Mouse (Mus musculus) midbrain, embryonic 15.5 days (tissue): Measurements from ENCODE around the gene Tagln2. TPM values are rescaled to one million over a fixed set of nuclear protein-coding genes. Genes with fewer than 3 reads are reported as not detected.

Source experiments
- ATAC-seq: fragments of 200-750 bp; cut with Nextera tagmentation; replicated peaks from 2 replicates; pipeline ENCODE4 v1.8.0; 2017; ENCODE audit warnings: moderate TSS enrichment
- H3K27ac ChIP-seq: fragments of 300-500 bp; sonication (generic); 2 replicates; pipeline ENCODE4 v1.5.1; 2015; ENCODE audit warnings: mild to moderate bottlenecking, inconsistent platforms
- H3K27me3 ChIP-seq: fragments of 300-500 bp; sonication (generic); replicated peaks from 2 replicates; pipeline ENCODE4 v1.6.1; 2015; ENCODE audit warnings: inconsistent platforms
- H3K36me3 ChIP-seq: fragments of 300-500 bp; sonication (generic); replicated peaks from 2 replicates; pipeline ENCODE4 v1.6.1; 2015; ENCODE audit warnings: inconsistent platforms
- H3K4me1 ChIP-seq: fragments of 300-500 bp; sonication (generic); 2 replicates; pipeline ENCODE4 v1.6.1; 2015; ENCODE audit warnings: inconsistent platforms
- H3K4me2 ChIP-seq: fragments of 300-500 bp; sonication (generic); 2 replicates; pipeline ENCODE4 v1.6.1; 2015; ENCODE audit warnings: inconsistent platforms, mild to moderate bottlenecking, moderate library complexity
- H3K4me3 ChIP-seq: fragments of 300-500 bp; sonication (generic); 2 replicates; pipeline ENCODE4 v1.5.1; 2015; ENCODE audit warnings: mild to moderate bottlenecking, inconsistent platforms
- H3K9ac ChIP-seq: fragments of 300-500 bp; sonication (generic); 2 replicates; pipeline ENCODE4 v1.6.1; 2015; ENCODE audit warnings: mild to moderate bottlenecking, inconsistent platforms
- H3K9me3 ChIP-seq: fragments of 300-500 bp; sonication (generic); 2 replicates; pipeline ENCODE4 v1.6.1; 2016; ENCODE audit warnings: inconsistent platforms
- WGBS: fragments of 180-500 bp; shearing (Covaris S2); methylation state at CpG from one replicate; pipeline ENCODE4 v1.1.7; 2015; ENCODE audit warnings: mixed read lengths; 5-methylcytosine and 5-hydroxymethylcytosine counted together
- polyA plus RNA-seq: library from polyadenylated mRNA; unstranded; fragments of >200 nt; fragmentation: Nextera tagmentation; extraction: Ambion mirVana; gene quantifications from 2 replicates; pipeline ENCODE4 v1.2.1, GENCODE M21; 2015

Gene Tagln2
- polyA plus RNA-seq, 1 experiment from 2014 or later, result 57.2 TPM

- no peaks in the 10 kb centered on the region for H3K36me3 ChIP-seq
- WGBS, result 49% methylated on average over 8 of the region's 8 CpGs
- no peak overlapping the region for H3K27ac ChIP-seq
- no peak overlapping the region for H3K9ac ChIP-seq
- H3K4me3 ChIP-seq, result no peak overlapping the region
- H3K27me3 ChIP-seq, result no peaks in the 10 kb centered on the region
- no peak for ATAC-seq
- no peaks in the 10 kb centered on the region for H3K9me3 ChIP-seq
- no peaks in the 10 kb centered on the region for H3K4me1 ChIP-seq
- no peak overlapping the region for H3K4me2 ChIP-seq
These were observed 10.1 kb downstream of the Tagln2 start for GRCm38 (mm10) chr1:172509983-172510382.

DNA sequence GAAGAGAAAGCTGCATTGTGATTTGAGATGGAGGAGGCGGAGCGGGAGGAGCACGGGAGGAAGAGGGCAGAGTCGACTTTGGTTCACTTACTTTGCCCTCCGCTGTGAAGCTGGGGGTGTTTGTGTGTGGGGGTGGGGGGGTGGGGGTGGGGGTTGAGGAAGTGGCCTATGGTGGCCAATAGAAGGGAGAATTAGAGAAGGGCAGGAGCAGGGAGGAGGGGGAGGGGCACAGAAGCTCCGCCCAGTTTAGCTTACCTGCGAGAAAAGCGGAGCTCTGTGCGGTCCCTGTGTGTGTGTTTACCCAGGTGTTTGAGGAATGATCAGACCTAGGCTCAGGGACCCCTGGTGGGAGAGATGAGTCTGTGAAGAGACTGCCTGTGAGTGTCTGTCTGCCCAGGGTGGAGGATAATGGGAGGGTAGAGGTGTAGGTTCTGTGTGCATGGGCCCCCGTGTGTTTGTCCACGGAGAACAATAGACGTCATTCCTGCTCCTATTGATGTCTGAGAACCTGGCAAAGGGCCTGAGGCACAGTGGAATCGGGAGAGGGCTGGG, 10.7 kb downstream of the Tagln2 start:
- Histone ChIP-seq H3K4me3 (no peak overlapping the region), H3K4me1 (no peaks in the 10 kb centered on the region), H3K4me2 (no peak overlapping the region), H3K27me3 (no peaks in the 10 kb centered on the region), H3K27ac (no peak overlapping the region), H3K9ac (no peak overlapping the region), H3K36me3 (no peaks in the 10 kb centered on the region), H3K9me3 (no peaks in the 10 kb centered on the region)
- ATAC-seq, result no peak; the same call in 1 of the 2 replicates
- 30% methylated on average over 13 of the region's 13 CpGs for WGBS

GRCm38 (mm10) chr1:172512962-172513361, 13.1 kb downstream of the Tagln2 start:
- Histone ChIP-seq H3K4me2 (peak overlapping the region; percentile 10; the same call in 1 of the 2 replicates), H3K4me3 (no peak overlapping the region), H3K9me3 (no peaks in the 10 kb centered on the region), H3K36me3 (no peaks in the 10 kb centered on the region), H3K9ac (no peak overlapping the region), H3K27ac (no peak overlapping the region), H3K4me1 (no peaks in the 10 kb centered on the region), H3K27me3 (no peaks in the 10 kb centered on the region)
- 29% methylated on average over 13 of the region's 13 CpGs for WGBS
- no peak for ATAC-seq

DNA sequence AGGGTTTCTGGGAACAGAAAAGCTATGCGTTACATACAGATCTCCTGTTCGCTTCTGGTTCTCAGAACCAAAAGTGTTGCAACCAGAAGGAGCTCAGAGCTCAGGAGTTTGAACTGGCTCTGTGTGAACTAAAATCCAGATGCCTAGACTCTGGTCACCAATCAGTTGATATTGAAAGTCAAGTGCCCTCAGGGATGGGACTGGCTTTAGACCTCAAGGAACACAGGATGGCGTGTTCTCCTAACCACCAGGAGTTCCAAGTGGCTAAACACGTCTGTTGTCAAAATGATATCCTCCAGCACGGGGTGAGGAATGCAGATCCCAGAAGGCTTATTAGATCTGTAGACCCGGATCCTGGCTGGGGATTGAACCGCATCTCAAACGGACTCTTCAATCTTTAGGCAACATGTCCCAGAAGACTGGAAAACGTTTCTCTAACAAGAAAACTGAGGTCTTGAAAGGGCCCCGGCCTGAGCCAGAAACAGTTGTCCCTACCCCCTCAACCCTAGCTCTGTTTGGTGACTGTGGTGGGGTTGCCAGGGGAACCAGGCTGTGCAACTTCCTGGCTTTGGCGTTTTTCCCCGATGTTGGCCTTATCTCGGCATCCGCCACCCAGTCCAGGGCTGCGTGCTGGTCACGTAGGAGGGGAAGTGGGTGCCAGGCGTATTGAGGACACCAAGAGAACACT, 13.8 kb downstream of the Tagln2 start:
- Histone ChIP-seq H3K27ac (no peak overlapping the region), H3K27me3 (no peaks in the 10 kb centered on the region), H3K4me3 (no peak overlapping the region), H3K4me2 (no peak overlapping the region), H3K9me3 (no peaks in the 10 kb centered on the region), H3K36me3 (no peaks in the 10 kb centered on the region), H3K9ac (no peak overlapping the region), H3K4me1 (no peaks in the 10 kb centered on the region)
- WGBS, result 76% methylated on average over 17 of the region's 17 CpGs
- ATAC-seq, result no peak

GRCm38 (mm10) chr1:172514213-172514529, 14.3 kb downstream of the Tagln2 start:
- no peak overlapping the region for H3K4me2 ChIP-seq
- H3K4me1 ChIP-seq, result no peaks in the 10 kb centered on the region
- H3K4me3 ChIP-seq, result no peak overlapping the region
- H3K9ac ChIP-seq, result no peak overlapping the region
- no peak overlapping the region for H3K27ac ChIP-seq
- H3K9me3 ChIP-seq, result no peaks in the 10 kb centered on the region
- no peaks in the 10 kb centered on the region for H3K27me3 ChIP-seq
- WGBS, result 77% methylated on average over 4 of the region's 4 CpGs
- no peaks in the 10 kb centered on the region for H3K36me3 ChIP-seq
- no peak for ATAC-seq

- no peak for ATAC-seq
- Histone ChIP-seq H3K9ac (no peak overlapping the region), H3K27ac (no peak overlapping the region), H3K4me3 (no peak overlapping the region), H3K9me3 (no peaks in the 10 kb centered on the region), H3K4me1 (no peaks in the 10 kb centered on the region), H3K4me2 (no peak overlapping the region), H3K27me3 (no peaks in the 10 kb centered on the region), H3K36me3 (no peaks in the 10 kb centered on the region)
- 83% methylated on average over 7 of the region's 7 CpGs for WGBS
These were observed 14.9 kb downstream of the Tagln2 start for GRCm38 (mm10) chr1:172514551-172515268.

DNA sequence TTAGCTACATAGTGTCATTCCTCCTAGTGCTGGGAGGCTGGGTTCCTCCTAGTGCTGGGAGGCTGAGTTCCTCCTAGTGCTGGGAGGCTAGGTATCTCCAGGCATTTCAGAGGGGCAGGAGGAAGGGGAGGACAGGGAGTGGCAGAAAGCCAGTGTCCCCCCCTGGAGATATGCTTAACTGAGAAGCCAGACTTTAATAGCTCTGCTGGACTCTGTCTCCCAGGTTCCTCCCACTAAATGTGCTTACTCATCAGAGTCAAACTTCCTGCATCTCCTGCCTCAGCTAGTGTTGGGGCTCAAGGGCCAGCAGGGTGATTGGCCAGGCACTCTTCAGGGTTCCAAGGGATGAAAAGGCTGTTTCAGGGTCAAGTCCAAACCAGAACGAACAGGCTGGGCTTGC, 15.5 kb downstream of the Tagln2 start:
- Histone ChIP-seq H3K27me3 (no peaks in the 10 kb centered on the region), H3K9me3 (no peaks in the 10 kb centered on the region), H3K4me3 (no peak overlapping the region), H3K4me1 (peaks cover 4% of the 10 kb centered on the region), H3K9ac (no peak overlapping the region), H3K27ac (no peak overlapping the region), H3K36me3 (no peaks in the 10 kb centered on the region), H3K4me2 (no peak overlapping the region)
- no peak for ATAC-seq
- WGBS, result 59% methylated on average over 1 of the region's 1 CpGs

GRCm38 (mm10) chr1:172518013-172518412, 18.2 kb downstream of the Tagln2 start:
- no peaks in the 10 kb centered on the region for H3K36me3 ChIP-seq
- 75% methylated on average over 4 of the region's 4 CpGs for WGBS
- H3K9me3 ChIP-seq, result no peaks in the 10 kb centered on the region
- no peak overlapping the region for H3K4me2 ChIP-seq
- peaks cover 15% of the 10 kb centered on the region for H3K4me1 ChIP-seq
- H3K27me3 ChIP-seq, result no peaks in the 10 kb centered on the region
- no peak for ATAC-seq
- no peak overlapping the region for H3K27ac ChIP-seq
- no peak overlapping the region for H3K9ac ChIP-seq
- no peak overlapping the region for H3K4me3 ChIP-seq

DNA sequence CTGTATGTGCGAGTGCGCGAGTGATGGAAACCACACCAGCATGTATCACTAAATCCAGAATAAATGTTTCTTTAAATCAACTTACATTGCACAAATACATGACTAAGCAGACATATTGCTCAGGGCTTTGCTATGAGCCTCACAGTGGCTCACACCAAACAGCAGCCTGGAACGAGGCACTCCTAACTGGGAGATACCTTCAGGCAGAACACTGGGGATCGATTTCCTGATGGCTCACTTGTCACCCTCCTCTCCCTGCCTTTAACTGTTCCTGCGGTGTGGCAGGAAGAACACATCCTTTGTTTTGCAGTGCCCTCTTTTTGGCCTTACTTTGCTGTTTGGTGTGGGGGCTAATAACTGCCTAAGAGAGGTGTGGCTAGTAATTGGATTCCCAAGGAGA, 19.8 kb downstream of the Tagln2 start:
- H3K4me3 ChIP-seq, result no peak overlapping the region
- H3K27ac ChIP-seq, result no peak overlapping the region
- H3K36me3 ChIP-seq, result no peaks in the 10 kb centered on the region
- H3K9ac ChIP-seq, result no peak overlapping the region
- 66% methylated on average over 6 of the region's 6 CpGs for WGBS
- no peak for ATAC-seq
- no peaks in the 10 kb centered on the region for H3K9me3 ChIP-seq
- no peaks in the 10 kb centered on the region for H3K27me3 ChIP-seq
- H3K4me2 ChIP-seq, result no peak overlapping the region
- H3K4me1 ChIP-seq, result peaks cover 15% of the 10 kb centered on the region

DNA sequence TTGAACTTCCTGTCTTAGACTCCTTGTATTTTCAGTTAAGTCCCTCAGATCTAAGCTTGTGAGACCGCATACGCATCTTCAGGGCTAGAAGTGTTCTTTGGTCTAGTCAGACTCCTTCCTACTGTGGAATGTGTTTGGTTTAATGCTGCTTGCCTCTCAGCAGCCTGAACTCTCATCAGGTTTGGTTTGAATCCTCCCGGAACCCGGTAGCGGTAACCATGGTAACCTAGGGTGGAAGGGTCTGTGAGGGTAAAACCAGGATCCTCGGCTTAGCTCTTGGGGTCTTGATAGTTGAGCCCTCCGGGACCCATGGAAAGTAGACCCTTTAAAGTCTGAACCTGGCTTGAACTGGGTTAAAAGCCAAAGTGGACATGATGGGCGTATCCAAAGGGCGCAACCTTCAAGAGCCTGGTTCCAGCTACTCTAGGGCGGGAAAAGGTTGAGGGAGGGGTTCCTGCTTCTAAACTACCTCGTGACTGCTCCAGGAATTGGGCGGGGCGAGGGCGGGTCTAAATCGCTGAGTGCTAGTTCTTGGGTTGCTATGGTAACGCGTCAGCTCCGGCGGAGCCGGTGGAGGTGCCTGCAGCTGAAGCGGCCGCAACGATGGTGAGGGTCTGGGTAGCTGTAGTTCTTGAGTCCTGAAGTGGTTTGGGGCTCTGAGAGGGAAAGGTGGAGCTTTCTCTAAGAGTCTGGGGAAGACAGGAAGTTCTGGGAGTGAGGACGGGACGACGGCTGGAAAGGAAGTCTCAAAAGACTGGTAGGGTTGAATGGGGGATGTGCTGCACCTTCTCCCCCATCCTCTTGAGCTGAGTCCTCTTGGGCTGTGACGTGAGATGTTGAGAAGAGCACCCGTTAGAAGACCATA, 21.0 kb downstream of the Tagln2 start, which contains the start of gene Cfap45:
Gene Cfap45, plus strand, starts transcription at position 226 of the 865 bp plus-strand sequence.
- peak; percentile 94 for ATAC-seq
- H3K9me3 ChIP-seq, result no peaks in the 10 kb centered on the region
- 2% methylated on average over 28 of the region's 28 CpGs for WGBS
- no peaks in the 10 kb centered on the region for H3K36me3 ChIP-seq
- H3K4me1 ChIP-seq, result peaks cover 15% of the 10 kb centered on the region
- peak within 1 kb of the TSS; percentile 78 for H3K4me2 ChIP-seq
- no peaks in the 10 kb centered on the region for H3K27me3 ChIP-seq
- peak within 1 kb of the TSS; percentile 33 for H3K9ac ChIP-seq
- peak within 1 kb of the TSS; percentile 41 for H3K4me3 ChIP-seq
- peak within 1 kb of the TSS; percentile 56 for H3K27ac ChIP-seq

DNA sequence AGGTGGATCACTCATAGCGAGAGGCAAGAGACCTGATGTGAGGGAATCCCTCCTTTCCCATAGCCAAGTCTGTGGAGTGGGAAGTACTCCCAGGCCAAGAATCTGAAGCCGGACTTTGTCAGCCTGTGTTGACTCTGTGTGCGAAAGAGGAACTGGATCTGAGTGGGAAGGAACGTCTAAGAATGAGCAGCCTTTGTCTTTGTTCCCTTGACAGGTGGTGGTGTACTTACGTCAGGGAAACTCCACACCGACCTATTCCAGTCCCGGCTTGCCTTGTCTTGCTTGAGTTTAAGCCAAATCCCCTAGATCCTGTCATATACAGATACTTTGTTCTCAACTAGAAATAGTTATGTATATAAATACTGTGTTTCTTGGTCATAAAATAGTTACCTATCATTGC, 22.7 kb downstream of the Tagln2 start:
- H3K27ac ChIP-seq, result no peak overlapping the region
- no peak overlapping the region for H3K4me2 ChIP-seq
- H3K4me1 ChIP-seq, result peaks cover 15% of the 10 kb centered on the region
- H3K36me3 ChIP-seq, result no peaks in the 10 kb centered on the region
- 69% methylated on average over 7 of the region's 7 CpGs for WGBS
- ATAC-seq, result no peak
- H3K9ac ChIP-seq, result no peak overlapping the region
- H3K4me3 ChIP-seq, result no peak overlapping the region
- H3K9me3 ChIP-seq, result no peaks in the 10 kb centered on the region
- no peaks in the 10 kb centered on the region for H3K27me3 ChIP-seq

- no peak overlapping the region for H3K9ac ChIP-seq
- peaks cover 15% of the 10 kb centered on the region for H3K4me1 ChIP-seq
- 72% methylated on average over 12 of the region's 12 CpGs for WGBS
- H3K4me2 ChIP-seq, result no peak overlapping the region
- no peak for ATAC-seq
- H3K9me3 ChIP-seq, result no peaks in the 10 kb centered on the region
- H3K27me3 ChIP-seq, result no peaks in the 10 kb centered on the region; the same call in 1 of the 2 replicates
- H3K4me3 ChIP-seq, result no peak overlapping the region
- no peaks in the 10 kb centered on the region for H3K36me3 ChIP-seq
- no peak overlapping the region for H3K27ac ChIP-seq
These were observed 23.9 kb downstream of the Tagln2 start for GRCm38 (mm10) chr1:172523699-172524101.
